Mouse (Mus musculus) spleen, adult 2 months (tissue): ENCODE results near the gene Olfr1100.

Experiments used
- CTCF ChIP-seq: fragments of 200-500 bp; IDR thresholded peaks from 2 replicates; pipeline ENCODE4 v1.5.1; 2011; ENCODE audit warnings: mild to moderate bottlenecking, inconsistent platforms; ENCODE audit not compliant: insufficient read depth, insufficient read length, insufficient replicate concordance; ENCODE audit errors: extremely low read depth
- POLR2A ChIP-seq: fragments of 200-500 bp; IDR thresholded peaks from 2 replicates; pipeline ENCODE4 v1.6.1; 2011; ENCODE audit warnings: low read depth, low read length, inconsistent platforms

DNA sequence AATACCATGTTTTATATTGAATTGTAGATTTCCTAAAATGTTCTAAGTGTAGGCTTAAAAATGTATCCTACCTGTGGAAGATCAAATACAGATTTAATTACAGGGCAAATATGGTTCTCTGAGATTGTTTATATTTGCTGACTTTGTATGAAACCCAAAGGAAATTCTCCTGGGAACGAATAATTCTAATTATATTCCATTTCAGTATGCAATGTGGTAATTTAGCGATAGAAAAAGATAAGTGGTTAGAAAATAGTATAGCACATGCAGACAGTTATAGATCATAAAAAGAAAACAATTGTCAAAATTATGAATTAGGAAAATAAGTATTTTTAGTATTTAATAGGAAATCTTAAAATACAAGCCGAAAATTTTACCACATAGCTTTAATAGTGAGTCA lies 11.4 kb upstream of the Olfr1100 start, which contains the start of gene Olfr1101:
- no peak for TF ChIP-seq CTCF
- TF ChIP-seq POLR2A, result no peak
